23 mouse cellular contexts compared by ENCODE assay signal in genomic region chr3:55250631-55251030, GRCm38 (mm10). TPM values are rescaled to one million over a fixed set of nuclear protein-coding genes. Genes with fewer than 3 reads are reported as not detected.
DNase-seq lines count a peak whose midpoint lies in the region; ATAC-seq and TF ChIP-seq lines count a peak whose summit lies in the region.
"Had no signal": no experiment of that assay in that cellular context is flagged by ENCODE, and none has a peak within 500 bp of the region (broad histone marks: within the 10 kb centered on the region; RNA-seq: fewer than 3 reads in every experiment).

No protein-coding gene starts in this region.

- H3K27me3 ChIP-seq in limb, embryonic 14.5 days (ENCODE audit: control insufficient read depth, insufficient read depth, low read length): no peaks in the 10 kb centered on the region
- no peaks in the 10 kb centered on the region for H3K27me3 ChIP-seq in limb, embryonic 10.5 days (ENCODE audit: low read depth, poor library complexity, severe bottlenecking)
- H3K27me3 ChIP-seq in G1E (ENCODE audit: insufficient read depth, low read length): no peaks in the 10 kb centered on the region
- no peaks in the 10 kb centered on the region for H3K27me3 ChIP-seq in midbrain, embryonic 11.5 days (ENCODE audit: control insufficient read depth, insufficient read depth, low read length)
- H3K27me3 ChIP-seq: embryonic facial prominence, embryonic 13.5 days; forebrain, embryonic 13.5 days; forebrain, embryonic 15.5 days; Patski had no signal

- WGBS in limb, embryonic 14.5 days: 83% methylated on average over 2 of the region's 2 CpGs
- WGBS in limb, embryonic 10.5 days: 85% methylated on average over 2 of the region's 2 CpGs
- 92% methylated on average over 2 of the region's 2 CpGs for WGBS in midbrain, embryonic 11.5 days

- H3K9me3 ChIP-seq in limb, embryonic 14.5 days (ENCODE audit: control insufficient read depth, low read length): no peaks in the 10 kb centered on the region
- H3K9me3 ChIP-seq in limb, embryonic 10.5 days (replicated peaks): no peaks in the 10 kb centered on the region
- peaks cover 30% of the 10 kb centered on the region for H3K9me3 ChIP-seq in G1E (replicated peaks)
- H3K9me3 ChIP-seq in midbrain, embryonic 11.5 days (ENCODE audit: control insufficient read depth, low read length): no peaks in the 10 kb centered on the region
- H3K9me3 ChIP-seq: embryonic facial prominence, embryonic 13.5 days; forebrain, embryonic 13.5 days; forebrain, embryonic 15.5 days had no signal

- H3K9ac ChIP-seq in limb, embryonic 14.5 days (ENCODE audit: low read depth, low read length, severe bottlenecking): no peak overlapping the region
- H3K9ac ChIP-seq in midbrain, embryonic 11.5 days (ENCODE audit: low read length): no peak overlapping the region
- H3K9ac ChIP-seq: embryonic facial prominence, embryonic 13.5 days; forebrain, embryonic 13.5 days; forebrain, embryonic 15.5 days; forebrain, postnatal 0 days had no signal

- TF ChIP-seq POLR2A in limb, embryonic 14.5 days (IDR thresholded peaks at IDR 0.05; ENCODE audit: borderline replicate concordance, extremely low read depth, insufficient read depth, insufficient read length): no peak
- TF ChIP-seq POLR2A in cortical plate, adult 2 months (IDR thresholded peaks at IDR 0.05; ENCODE audit: extremely low read depth, insufficient read depth, low read length): no peak

- H3K4me2 ChIP-seq in limb, embryonic 14.5 days (replicated peaks; ENCODE audit: low read depth, low read length, severe bottlenecking): 0 out of 2 replicates have a peak overlapping the region, but pooled peaks have one; percentile 15
- no peak overlapping the region for H3K4me2 ChIP-seq in midbrain, embryonic 11.5 days
- H3K4me2 ChIP-seq: embryonic facial prominence, embryonic 13.5 days; forebrain, embryonic 13.5 days; forebrain, embryonic 15.5 days had no signal

- ATAC-seq in limb, embryonic 14.5 days (ENCODE audit: low FRiP score, low read depth): no peak
- 0 out of 2 replicates have a peak, but pooled peaks have one; percentile 4 for ATAC-seq in G1E (ENCODE audit: extremely low read depth, insufficient number of reproducible peaks, low FRiP score, poor library complexity, severe bottlenecking)
- no peak for ATAC-seq in midbrain, embryonic 11.5 days (ENCODE audit: low FRiP score)
- ATAC-seq: activated CD4-positive, CD25-positive, alpha-beta regulatory T cell, adult 4 months; forebrain, embryonic 13.5 days; forebrain, embryonic 15.5 days; forebrain, postnatal 0 days; Patski had no signal

- TF ChIP-seq CTCF in layer of hippocampus, adult 2 months (conservative IDR thresholded peaks at IDR 0.05): no peak
- TF ChIP-seq CTCF in G1E (IDR thresholded peaks at IDR 0.05; ENCODE audit: low read depth, low read length): no peak
- no peak for TF ChIP-seq CTCF in cortical plate, adult 2 months (IDR thresholded peaks at IDR 0.05; ENCODE audit: extremely low read depth, insufficient read depth, low read length)

- H3K27ac ChIP-seq in layer of hippocampus, adult 2 months: peak overlapping the region; percentile 59; the same call in 1 of the 2 replicates
- no peak overlapping the region for H3K27ac ChIP-seq in limb, embryonic 14.5 days (replicated peaks; ENCODE audit: low read depth, low read length)
- H3K27ac ChIP-seq in limb, embryonic 10.5 days: no peak overlapping the region
- H3K27ac ChIP-seq in cortical plate, adult 2 months (ENCODE audit: insufficient read depth, low read length): peak overlapping the region; percentile 80; the same call in 1 of the 2 replicates
- no peak overlapping the region for H3K27ac ChIP-seq in midbrain, embryonic 11.5 days (ENCODE audit: low read depth, low read length)
- H3K27ac ChIP-seq: embryonic facial prominence, embryonic 13.5 days; forebrain, embryonic 13.5 days; forebrain, embryonic 15.5 days had no signal

- no peak overlapping the region for H3K4me3 ChIP-seq in layer of hippocampus, adult 2 months
- no peak overlapping the region for H3K4me3 ChIP-seq in limb, embryonic 14.5 days (replicated peaks; ENCODE audit: low read length)
- H3K4me3 ChIP-seq in limb, embryonic 10.5 days: no peak overlapping the region
- H3K4me3 ChIP-seq in G1E (ENCODE audit: low read depth, low read length): no peak overlapping the region
- H3K4me3 ChIP-seq in cortical plate, adult 2 months (ENCODE audit: insufficient read depth, low read length): peak overlapping the region; percentile 32; the same call in 1 of the 2 replicates
- H3K4me3 ChIP-seq in midbrain, embryonic 11.5 days (ENCODE audit: low read depth, low read length): no peak overlapping the region
- H3K4me3 ChIP-seq: embryonic facial prominence, embryonic 13.5 days; forebrain, embryonic 13.5 days; forebrain, embryonic 15.5 days had no signal

- H3K36me3 ChIP-seq in limb, embryonic 14.5 days (ENCODE audit: control insufficient read depth, insufficient read depth, low read length): peaks cover 11% of the 10 kb centered on the region
- H3K36me3 ChIP-seq in limb, embryonic 10.5 days: peaks cover 7% of the 10 kb centered on the region; the same call in 1 of the 2 replicates
- H3K36me3 ChIP-seq in G1E (replicated peaks): no peaks in the 10 kb centered on the region
- H3K36me3 ChIP-seq in midbrain, embryonic 11.5 days (ENCODE audit: control insufficient read depth, insufficient read depth, low read length): peaks cover 3% of the 10 kb centered on the region; the same call in 1 of the 2 replicates

- H3K4me1 ChIP-seq in limb, embryonic 14.5 days (ENCODE audit: control insufficient read depth, insufficient read depth, low read length): no peaks in the 10 kb centered on the region
- no peaks in the 10 kb centered on the region for H3K4me1 ChIP-seq in limb, embryonic 10.5 days
- H3K4me1 ChIP-seq in G1E (ENCODE audit: insufficient read depth, low read depth, low read length): no peaks in the 10 kb centered on the region
- H3K4me1 ChIP-seq in cortical plate, adult 2 months (ENCODE audit: control insufficient read depth, insufficient read depth, low read length): peaks cover 14% of the 10 kb centered on the region
- no peaks in the 10 kb centered on the region for H3K4me1 ChIP-seq in midbrain, embryonic 11.5 days (ENCODE audit: control insufficient read depth, insufficient read depth, low read length)

- no peak for DNase-seq in layer of hippocampus, adult 2 months (ENCODE audit: low spot score in 2 of 2)
- no peak for DNase-seq in layer of hippocampus, adult 8-10 months (ENCODE audit: low spot score in 2 of 2)
- no peak for DNase-seq in limb, embryonic 14.5 days (ENCODE audit: low spot score)
- no peak for DNase-seq in limb, embryonic 10.5 days (ENCODE audit: low spot score)
- DNase-seq in G1E (ENCODE audit: low spot score): no peak
- DNase-seq in midbrain, embryonic 11.5 days (ENCODE audit: low spot score, missing footprints): no peak
- no peak for DNase-seq in lung, postnatal 14 days
- DNase-seq: adrenal gland, adult 8-10 months; adrenal gland, postnatal 14 days; adrenal gland, postnatal 36 days; cerebellum, adult 11-12 months; cerebellum, adult 2 months; cerebellum, adult 9-10 months; cerebellum, postnatal 10 days; cerebellum, postnatal 25 days; forebrain, postnatal 0 days had no signal

RNA-seq across cellular contexts. Expression of gene Dclk1, which starts 8.5 kb away (rescaled TPM):
- 100 to 1,000 TPM; 569 to 585 TPM for total RNA-seq in layer of hippocampus, adult 2 months (2021)
- total RNA-seq in layer of hippocampus, adult 8-10 months (2022): 100 to 1,000 TPM; 509 to 592 (median 551) TPM
- 23.3 and 24.0 TPM in 2 replicates for polyA plus RNA-seq in limb, embryonic 14.5 days (2012; rRNA removed)
- 66.2 and 75.7 TPM in 2 replicates for polyA plus RNA-seq in limb, embryonic 14.5 days (2014; fragmentation: Nextera tagmentation; extraction: Ambion mirVana)
- 17.2 and 30.2 TPM in 2 replicates for polyA plus RNA-seq in limb, embryonic 10.5 days (2016; fragmentation: Nextera tagmentation; extraction: Ambion mirVana)
- total RNA-seq in G1E (2014; fragmentation: Nextera tagmentation) (not detected in 2 replicates), G1E (2017) (0.17 and 0.55 TPM in 2 replicates)
- not detected in 2 replicates for polyA plus RNA-seq in G1E (2012)
- 333 and 339 TPM in 2 replicates for polyA plus RNA-seq in cortical plate, adult 2 months (2012; rRNA removed)
- 63.2 and 66.7 TPM in 2 replicates for polyA plus RNA-seq in midbrain, embryonic 11.5 days (2014; fragmentation: Nextera tagmentation; extraction: Ambion mirVana)
- total RNA-seq: common myeloid progenitor, adult 5-6 weeks had no signal

Comparison
In these comparisons a context has a peak if more than half of its experiments do, and no peak if none do; other contexts are left out.
1. H3K27ac ChIP-seq: peak in layer of hippocampus, adult 2 months (single experiment) and cortical plate, adult 2 months (single experiment); none in limb, embryonic 14.5 days (single experiment), limb, embryonic 10.5 days (single experiment) and midbrain, embryonic 11.5 days (single experiment).
2. RNA of gene Dclk1, which starts 8.5 kb away (polyA plus RNA-seq): 333 to 339 TPM in cortical plate, adult 2 months, 23.3 to 75.7 TPM in limb, embryonic 14.5 days, 63.2 to 66.7 TPM in midbrain, embryonic 11.5 days and 17.2 to 30.2 TPM in limb, embryonic 10.5 days; not detected in G1E; every median in the first group is over 10 times any median in the second.